Mouse (Mus musculus): ENCODE measurements around the gene Grb10.
A peak's percentile ranks its signal among the peaks of the same experiment; 100 is the strongest.

The Grb10 gene

GRCm38 (mm10) chr11:11943240-11944081 lies 95.0 kb downstream of the Grb10 start:
- DNase-seq, result no peak

GRCm38 (mm10) chr11:11942320-11943217 lies 95.9 kb downstream of the Grb10 start:
- peak; percentile 21 to 28 for DNase-seq

GRCm38 (mm10) chr11:11940833-11941681 lies 97.4 kb downstream of the Grb10 start:
- no peak for DNase-seq

GRCm38 (mm10) chr11:11939611-11940010 lies 98.9 kb downstream of the Grb10 start:
- DNase-seq, result no peak

DNA sequence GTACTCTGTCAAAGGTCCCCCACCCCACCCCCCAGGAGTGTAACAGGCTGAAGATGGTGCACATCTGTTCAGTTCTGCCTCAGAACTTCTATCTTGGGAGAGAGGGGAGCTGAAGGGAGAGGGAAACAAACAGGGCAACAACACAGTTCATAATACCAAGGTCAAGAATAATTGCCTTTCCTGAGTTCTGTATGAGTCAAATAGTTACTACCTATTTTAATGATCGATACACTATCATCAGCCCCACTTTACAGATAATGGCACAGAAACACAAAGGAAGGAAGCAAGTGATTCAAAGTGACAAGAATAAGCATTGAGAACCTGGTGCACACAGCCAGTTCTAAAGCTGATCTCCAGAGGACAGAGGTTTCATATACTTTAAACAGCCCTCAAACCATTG lies 99.9 kb downstream of the Grb10 start:
- DNase-seq, result no peak

DNA sequence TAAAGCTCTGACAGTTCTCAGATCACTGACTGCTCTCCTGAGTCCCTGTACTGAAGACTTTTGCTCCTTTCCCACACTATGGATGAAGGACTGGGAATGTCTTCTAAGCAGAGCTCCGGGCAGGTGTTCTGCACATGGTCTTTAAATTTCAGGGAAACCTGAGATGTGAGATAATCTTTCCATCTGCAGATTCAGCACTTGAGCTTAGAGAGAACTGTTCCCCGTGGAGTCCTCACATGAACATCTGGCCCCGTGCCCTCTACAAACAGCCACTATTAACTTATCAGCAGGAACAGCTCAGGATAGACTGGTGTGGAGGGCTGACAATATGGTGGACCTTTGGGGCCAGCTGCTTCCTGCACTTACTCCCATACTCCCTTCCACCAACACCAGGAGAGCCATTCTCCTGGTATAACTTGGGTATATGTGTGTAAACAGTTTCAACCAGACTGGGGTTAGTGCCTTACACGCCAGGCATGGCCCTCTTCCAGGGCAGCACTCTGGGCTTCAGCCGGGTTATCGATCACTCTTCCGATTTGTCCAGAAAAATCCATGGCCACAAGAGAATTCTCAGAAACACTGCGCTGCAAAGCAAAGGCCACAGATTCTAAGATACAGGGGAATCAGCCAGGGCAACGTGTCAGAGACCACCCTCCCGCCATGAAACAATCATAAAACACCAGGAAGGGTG lies 101.0 kb downstream of the Grb10 start:
- no peak for DNase-seq

- no peak for DNase-seq
Observed at GRCm38 (mm10) chr11:11934808-11935207, 103.7 kb downstream of the Grb10 start.

DNA sequence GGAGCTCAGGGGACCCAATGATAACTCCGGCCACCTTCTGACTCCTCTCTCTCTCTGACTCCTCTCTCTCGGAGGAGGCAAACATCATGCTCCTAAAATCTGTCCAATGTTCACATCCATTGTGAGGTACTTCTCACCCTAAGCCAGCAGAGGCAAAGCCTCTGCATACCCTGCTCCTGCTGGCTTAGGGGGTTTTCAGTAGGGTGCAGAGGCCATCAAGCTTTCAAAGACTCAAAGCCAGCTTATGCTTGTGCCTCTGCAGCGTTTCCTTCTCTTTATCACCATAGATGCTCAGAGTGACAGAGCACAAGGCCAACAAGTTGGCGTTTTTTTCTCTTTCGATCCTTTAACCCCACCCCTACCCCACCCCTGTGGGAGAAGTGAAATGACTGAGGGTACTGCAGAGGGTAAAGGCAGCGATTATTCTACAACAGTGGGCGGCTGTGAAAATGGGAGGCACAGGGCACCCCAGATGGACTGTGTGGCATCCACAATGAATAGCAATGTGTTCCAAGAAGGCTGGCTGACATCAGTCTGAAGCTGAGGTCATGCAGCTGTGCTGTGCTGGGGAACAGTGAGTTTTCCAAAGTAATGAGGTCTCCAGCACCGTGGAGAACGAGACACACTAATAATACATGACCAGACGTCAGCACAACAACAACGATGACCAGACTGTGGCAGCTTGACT lies 106.2 kb downstream of the Grb10 start:
- no peak for DNase-seq

DNA sequence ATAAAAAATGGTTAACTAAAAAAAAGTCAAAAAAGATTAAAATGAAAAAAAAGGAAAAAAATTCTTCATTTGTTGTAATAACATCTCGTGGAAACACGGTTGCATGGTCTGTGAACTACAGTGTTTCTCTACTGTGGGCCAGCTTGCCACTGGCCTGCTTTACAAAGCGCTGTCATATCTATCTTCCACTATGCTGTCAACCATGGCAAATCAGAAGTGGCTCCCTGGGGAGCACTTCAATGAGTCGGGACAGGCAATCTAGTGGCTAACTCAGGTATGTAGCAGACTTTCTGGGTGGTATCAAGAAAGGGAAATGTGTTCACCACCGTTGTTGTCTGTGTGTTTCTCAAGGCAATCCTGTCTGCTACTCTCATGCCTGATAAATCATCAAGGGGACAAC lies 106.8 kb downstream of the Grb10 start:
- DNase-seq, result no peak

GRCm38 (mm10) chr11:11930527-11930926 lies 108.0 kb downstream of the Grb10 start:
- DNase-seq, result no peak

DNA sequence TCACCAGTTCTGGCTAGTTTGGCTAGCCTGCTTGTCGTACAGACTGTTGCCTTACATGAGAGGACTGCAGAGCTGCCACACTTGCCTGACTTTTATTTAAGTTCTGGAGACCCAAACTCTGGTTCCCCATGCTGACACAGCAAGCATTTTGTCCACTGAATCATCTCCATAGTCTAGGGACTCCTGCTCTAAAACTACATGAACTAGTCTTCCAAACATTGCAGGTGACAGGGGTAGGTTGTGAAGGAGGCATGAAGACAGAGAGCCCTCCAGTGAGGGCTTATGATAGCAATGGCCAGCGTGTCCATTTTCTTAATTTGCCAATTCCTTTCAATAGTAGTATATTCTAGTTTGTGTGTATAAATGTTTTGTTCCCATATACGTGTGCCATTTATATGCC lies 109.4 kb downstream of the Grb10 start:
- no peak for DNase-seq

- peak; percentile 64 to 80 for DNase-seq
Observed at GRCm38 (mm10) chr11:11928586-11928985, 109.9 kb downstream of the Grb10 start.

DNA sequence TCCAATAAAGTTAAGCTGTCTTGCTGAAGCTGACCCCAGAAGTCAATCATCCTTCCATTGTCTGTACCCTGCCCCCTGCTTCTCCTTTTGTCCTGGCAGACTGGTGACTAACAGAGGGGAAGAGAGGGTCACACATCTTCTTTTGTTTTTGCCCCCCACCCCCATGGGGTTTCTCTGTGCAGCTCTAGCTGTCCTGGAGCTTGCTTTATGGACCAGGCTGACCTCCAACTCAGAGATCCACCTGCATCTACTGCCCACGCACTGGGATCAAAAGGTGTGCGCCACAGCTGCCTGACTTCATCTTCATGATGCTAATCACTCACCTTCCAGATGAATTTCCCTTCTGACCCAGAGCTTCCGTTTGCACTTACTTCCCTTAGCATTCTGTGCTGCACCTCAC lies 114.6 kb downstream of the Grb10 start:
- DNase-seq, result no peak

DNA sequence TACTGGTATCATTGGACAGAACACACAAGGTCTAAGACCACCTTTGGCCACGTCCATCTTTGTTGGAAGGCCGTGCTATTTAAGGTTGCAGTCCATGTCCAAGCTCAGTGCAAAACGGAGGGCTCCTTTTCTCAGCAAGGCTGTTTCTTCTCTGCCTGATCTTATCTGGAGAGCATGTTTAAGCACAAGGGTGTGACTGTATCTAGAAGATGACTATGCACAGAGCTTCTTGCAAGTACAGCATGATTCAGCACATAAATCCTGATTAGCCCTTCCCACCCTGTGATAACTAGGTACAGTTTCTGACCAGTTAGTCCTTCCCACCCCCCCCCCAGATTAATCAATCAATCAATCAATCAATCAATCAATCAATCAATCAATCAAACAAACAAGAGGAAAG lies 115.1 kb downstream of the Grb10 start:
- no peak for DNase-seq

DNA sequence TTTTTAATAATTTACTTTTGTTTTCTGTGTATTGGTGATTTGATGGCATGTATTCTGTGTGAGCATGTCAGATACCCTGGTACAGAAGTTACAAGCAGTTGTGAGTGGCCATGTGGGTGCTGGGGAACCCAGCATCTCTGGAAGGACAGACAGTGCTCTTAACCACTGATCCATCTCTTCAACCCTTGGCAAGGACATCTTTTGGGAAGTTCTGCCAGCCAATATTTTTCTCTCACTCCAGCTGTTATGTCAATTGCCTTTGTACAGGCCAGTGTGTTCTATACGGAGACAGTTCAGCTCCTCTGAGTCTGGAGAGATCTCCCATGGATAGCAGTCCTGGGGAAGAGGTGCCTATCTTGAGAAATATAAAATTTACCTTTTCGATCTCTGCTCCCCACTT lies 116.4 kb downstream of the Grb10 start:
- no peak for DNase-seq

- no peak for DNase-seq
Observed at GRCm38 (mm10) chr11:11907703-11908413, 130.6 kb downstream of the Grb10 start.

- no peak for DNase-seq
Observed at GRCm38 (mm10) chr11:11905518-11905917, 133.0 kb downstream of the Grb10 start.

GRCm38 (mm10) chr11:11904995-11905394 lies 133.5 kb downstream of the Grb10 start:
- DNase-seq, result no peak

- DNase-seq, result no peak
Observed at GRCm38 (mm10) chr11:11901509-11901908, 137.0 kb downstream of the Grb10 start.

DNA sequence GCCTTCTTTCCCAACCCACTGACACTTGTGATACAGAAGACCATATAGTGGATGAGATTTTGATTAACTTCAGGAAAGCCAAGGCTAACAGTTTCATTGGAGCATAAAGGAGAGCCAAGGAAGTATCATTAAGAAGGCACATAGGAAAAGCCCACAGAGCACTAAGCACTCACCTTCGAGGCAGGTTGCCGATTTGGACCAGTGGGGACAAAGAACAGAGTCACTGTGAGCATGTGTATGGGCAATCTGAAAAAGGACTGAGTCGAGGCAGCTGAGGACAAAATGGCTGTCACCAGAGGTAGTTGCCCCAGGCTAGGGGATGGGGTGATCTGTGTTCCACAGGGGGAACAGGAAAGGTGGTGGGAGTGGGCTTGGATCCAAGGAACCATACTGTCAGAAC lies 140.0 kb downstream of the Grb10 start:
- peak in 1 of 2 experiments; percentile 11 for DNase-seq
